Mouse (Mus musculus) brain, adult 10 weeks (tissue): ENCODE data around the gene Ivl. TPM values are rescaled to one million over a fixed set of nuclear protein-coding genes. Genes with fewer than 3 reads are reported as not detected.

ENCODE experiments used
- polyA plus RNA-seq: library from polyadenylated mRNA; stranded (reverse); fragments of 350-450 nt; fragmentation: Illumina TruSeq; extraction: RNeasy Lipid Tissue Mini Kit (QIAGEN cat#74804); gene quantifications from one replicate; pipeline ENCODE4 v1.2.3, GENCODE M21; 2015; ENCODE audit warnings: low read depth, low replicate concordance

Gene Ivl
- not detected for polyA plus RNA-seq

DNA sequence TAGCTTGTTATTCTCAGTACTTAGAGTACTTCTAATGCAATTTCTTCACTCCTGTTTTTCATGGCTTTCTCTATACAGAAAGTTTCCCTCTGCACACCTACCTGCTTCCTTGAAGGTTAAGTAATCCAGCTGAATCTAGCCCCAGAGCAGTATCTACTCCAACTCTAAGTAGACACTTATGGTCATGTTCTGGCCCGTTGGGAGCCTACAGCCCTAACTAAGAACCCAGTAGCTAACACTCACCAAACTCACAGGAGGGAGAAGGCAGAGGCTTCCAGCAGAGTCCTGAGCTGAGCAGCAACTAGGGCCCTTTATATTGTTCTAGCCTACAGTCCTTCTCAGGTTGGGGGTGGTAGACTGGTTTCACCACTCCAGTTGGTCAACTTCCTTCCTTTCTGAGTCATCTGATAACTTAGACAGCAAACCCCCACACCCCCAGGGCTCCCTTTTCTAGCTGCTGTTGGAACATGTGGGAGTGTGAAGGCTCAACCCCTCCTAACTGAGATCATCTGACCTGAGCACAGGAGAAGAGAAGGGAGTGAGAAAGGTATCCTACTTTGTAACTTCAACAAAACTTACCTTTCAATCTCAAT, at the start of gene Ivl:
Gene Ivl, minus strand, starts transcription at position 287 of the 593 bp plus-strand sequence.

DNA sequence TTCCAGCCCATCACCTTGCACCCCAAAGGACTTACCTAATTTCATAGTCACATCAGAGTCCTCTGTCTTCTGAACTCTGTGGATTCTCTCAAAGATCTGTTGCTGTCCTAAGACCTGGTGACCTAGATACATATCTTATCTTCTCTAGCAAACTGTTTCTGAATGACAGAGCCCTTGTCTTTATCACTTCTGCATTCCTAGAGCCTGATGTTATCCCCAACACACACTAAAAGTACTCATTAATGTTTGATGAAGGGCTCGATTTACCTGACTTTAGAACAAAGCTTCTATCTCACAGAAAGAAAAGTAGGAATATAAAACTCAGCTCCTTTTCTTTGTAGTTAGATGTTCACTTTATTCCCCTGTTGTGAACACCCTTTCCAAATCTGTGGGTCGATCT, 48.0 kb upstream of the Ivl start, which contains the start of gene Lce6a:
Gene Lce6a, minus strand, starts transcription at position 101 of the 400 bp plus-strand sequence.

DNA sequence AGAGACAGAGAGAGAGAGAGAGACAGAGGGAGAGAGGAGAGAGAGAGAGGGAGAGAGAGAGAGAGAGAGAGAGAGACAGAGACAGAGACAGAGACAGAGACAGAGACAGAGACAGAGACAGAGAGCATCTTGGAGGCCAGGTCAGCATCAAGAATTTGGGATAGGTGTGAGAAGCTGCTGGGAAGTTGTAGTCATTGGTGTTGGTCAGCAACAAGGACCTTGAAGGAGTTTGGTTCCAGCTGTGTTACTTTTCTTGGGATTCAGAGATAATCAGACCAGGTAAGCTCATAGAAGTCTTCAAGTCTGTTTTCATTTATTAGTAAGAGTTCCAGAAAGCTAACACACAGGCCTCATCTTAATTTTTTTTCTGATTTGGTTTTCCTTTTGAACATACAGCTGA, 33.9 kb upstream of the Ivl start, which contains the start of gene 2210017I01Rik:
Gene 2210017I01Rik, minus strand, starts transcription at position 101 of the 400 bp plus-strand sequence.

DNA sequence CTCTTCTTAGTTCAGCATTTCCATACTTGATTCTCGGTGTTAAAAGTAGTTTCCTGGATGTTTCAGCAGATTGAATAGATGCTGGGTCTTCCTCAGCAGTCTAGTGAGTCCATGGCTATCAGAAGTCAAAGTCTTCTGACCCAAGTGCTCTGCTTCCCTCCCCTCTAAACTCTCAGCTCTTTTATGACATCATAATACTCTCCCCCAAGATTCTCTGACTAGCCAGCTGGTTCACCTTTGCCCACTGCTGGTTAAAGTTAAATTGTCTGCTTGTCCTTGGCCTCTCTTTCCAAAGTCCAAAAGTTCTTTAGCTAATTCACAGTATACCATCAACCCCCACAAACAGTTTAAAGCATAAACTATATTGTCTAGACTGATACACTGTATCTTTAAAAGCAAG, 15.3 kb upstream of the Ivl start, which contains the start of gene Smcp:
Gene Smcp, minus strand, starts transcription at position 140 of the 400 bp plus-strand sequence.

DNA sequence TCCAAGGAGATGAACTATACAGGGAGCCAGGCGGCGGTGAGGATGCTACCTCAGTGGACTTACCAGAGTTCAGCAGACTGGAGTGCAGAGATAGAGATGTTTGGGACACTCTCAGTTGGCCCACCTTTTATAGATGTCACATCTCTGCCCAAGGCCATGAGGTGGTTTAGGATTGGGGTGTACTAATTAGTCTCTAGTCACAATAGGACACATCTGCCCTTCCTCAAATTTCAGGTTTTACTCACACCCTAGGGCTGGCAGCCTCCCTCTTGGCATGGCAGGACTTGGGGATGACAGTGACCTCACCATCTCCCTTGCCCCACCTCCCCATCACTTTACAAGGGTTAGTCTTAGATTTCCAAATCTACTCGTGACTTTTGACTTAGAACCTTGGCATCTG, 39.1 kb downstream of the Ivl start, which contains the start of gene 2310046K23Rik:
Gene 2310046K23Rik, minus strand, starts transcription at position 101 of the 400 bp plus-strand sequence.

Other genes starting within 250 kb of the Ivl start
- not detected for gene Sprr2d, start 234.6 kb downstream of the Ivl start, polyA plus RNA-seq
- gene Sprr2e, start 221.6 kb downstream of the Ivl start, polyA plus RNA-seq, result not detected
- gene Sprr2f, start 208.5 kb downstream of the Ivl start, polyA plus RNA-seq, result not detected
- not detected for gene Sprr2h, start 188.1 kb downstream of the Ivl start, polyA plus RNA-seq
- not detected for gene Sprr2i, start 165.7 kb downstream of the Ivl start, polyA plus RNA-seq
- not detected for gene Sprr2j-ps, start 155.7 kb downstream of the Ivl start, polyA plus RNA-seq
- 4.1 TPM for gene Gm9774, start 144.3 kb downstream of the Ivl start, polyA plus RNA-seq
- gene Sprr2k, start 141.2 kb downstream of the Ivl start, polyA plus RNA-seq, result not detected
- gene Sprr1b, start 134.9 kb downstream of the Ivl start, polyA plus RNA-seq, result not detected
- gene Sprr3, start 115.0 kb downstream of the Ivl start, polyA plus RNA-seq, result not detected
- not detected for gene Sprr1a, start 87.8 kb downstream of the Ivl start, polyA plus RNA-seq
- not detected for gene Sprr4, start 73.2 kb downstream of the Ivl start, polyA plus RNA-seq
- gene 2310046K23Rik, start 39.2 kb downstream of the Ivl start, polyA plus RNA-seq, result not detected
- gene Smcp, start 15.3 kb upstream of the Ivl start, polyA plus RNA-seq, result not detected
- not detected for gene 2210017I01Rik, start 33.8 kb upstream of the Ivl start, polyA plus RNA-seq
- gene Lce6a, start 47.9 kb upstream of the Ivl start, polyA plus RNA-seq, result not detected
- not detected for gene Lce1a1, start 74.6 kb upstream of the Ivl start, polyA plus RNA-seq
- gene Lce1b, start 83.2 kb upstream of the Ivl start, polyA plus RNA-seq, result not detected
- not detected for gene Lce1a2, start 96.6 kb upstream of the Ivl start, polyA plus RNA-seq
- gene Lce1c, start 105.5 kb upstream of the Ivl start, polyA plus RNA-seq, result not detected
- gene Lce1d, start 113.5 kb upstream of the Ivl start, polyA plus RNA-seq, result not detected
- gene Lce1e, start 135.3 kb upstream of the Ivl start, polyA plus RNA-seq, result not detected
- gene Lce1f, start 146.6 kb upstream of the Ivl start, polyA plus RNA-seq, result not detected
- gene Gm38119, start 165.4 kb upstream of the Ivl start, polyA plus RNA-seq, result not detected
- not detected for gene Lce1g, start 178.6 kb upstream of the Ivl start, polyA plus RNA-seq
- not detected for gene Lce1h, start 191.3 kb upstream of the Ivl start, polyA plus RNA-seq
- gene Lce1i, start 205.2 kb upstream of the Ivl start, polyA plus RNA-seq, result not detected
- not detected for gene Lce1j, start 216.8 kb upstream of the Ivl start, polyA plus RNA-seq
- gene Lce1k, start 234.2 kb upstream of the Ivl start, polyA plus RNA-seq, result not detected